Mouse (Mus musculus): ENCODE measurements at regions not wholly inside any gene's neighbourhood (a gene's known extent, or its start where the extent isn't known, plus 50 kb on each side); places are given as distances from the start of the nearest gene placed in this dataset.
A peak's percentile ranks its signal among the peaks of the same experiment; 100 is the strongest.

DNA sequence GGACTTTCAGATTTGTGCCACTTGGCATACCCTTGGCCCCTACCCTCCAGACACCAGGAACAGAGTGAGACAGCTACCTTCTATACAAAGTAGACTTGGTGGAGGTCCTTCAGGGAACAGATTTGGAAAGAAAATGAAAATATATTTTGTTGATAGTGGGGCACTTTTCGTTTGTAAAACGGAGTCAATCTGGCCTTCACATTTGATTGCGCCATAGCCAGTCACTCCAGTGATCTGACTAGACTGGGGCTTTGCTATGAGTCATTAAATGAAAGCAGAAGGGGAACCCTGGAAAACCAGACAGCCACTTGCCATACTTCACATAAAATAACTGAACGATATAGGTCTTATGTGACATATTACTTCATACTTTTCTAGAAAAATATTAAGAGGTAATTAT, 147.5 kb upstream of the Lmo4 start:
- Histone ChIP-seq H3K4me3 (ENCODE audit: low read length) (no peak overlapping the region), H3K9ac (replicated peaks; ENCODE audit: low read length) (no peak overlapping the region), H3K4me1 (ENCODE audit: insufficient read depth, low read length) (no peaks in the 10 kb centered on the region), H3K36me3 (ENCODE audit: insufficient read depth, low read length) (no peaks in the 10 kb centered on the region), H3K9me3 (ENCODE audit: low read length) (no peaks in the 10 kb centered on the region), H3K27ac (no peak overlapping the region), H3K27me3 (ENCODE audit: insufficient read depth, low read length) (no peaks in the 10 kb centered on the region), H3K4me2 (ENCODE audit: low read depth, low read length) (no peak overlapping the region)
- ATAC-seq (no peak), DNase-seq (ENCODE audit: low spot score) (no peak)
- TF ChIP-seq CTCF (IDR thresholded peaks at IDR 0.05; ENCODE audit: low read depth) = no peak
- WGBS = 97% methylated on average over 4 of the region's 4 CpGs

DNA sequence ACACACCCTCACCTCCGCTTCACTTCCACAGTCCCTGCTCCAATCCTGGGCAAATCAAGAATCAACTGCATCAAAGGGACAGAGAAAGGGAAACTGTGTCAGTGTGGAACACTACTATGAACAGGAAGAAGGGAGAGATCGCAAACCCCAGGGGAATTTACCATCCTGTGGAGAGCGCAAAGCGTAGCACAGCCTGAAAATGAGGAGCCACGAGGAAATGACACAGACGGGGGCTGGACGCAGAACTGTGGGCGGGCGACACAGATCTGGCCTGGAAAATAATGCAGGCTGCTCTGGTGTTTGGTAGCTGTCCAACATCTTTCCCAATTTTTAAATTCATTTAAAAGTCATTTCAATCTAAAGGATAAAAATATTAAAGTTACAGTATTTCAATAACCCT, 143.4 kb upstream of the Lmo4 start:
- no peaks in the 10 kb centered on the region for H3K36me3 ChIP-seq (ENCODE audit: insufficient read depth, low read length)
- no peak overlapping the region for H3K4me3 ChIP-seq (ENCODE audit: low read length)
- TF ChIP-seq CTCF (IDR thresholded peaks at IDR 0.05; ENCODE audit: low read depth) = no peak
- H3K27ac ChIP-seq = no peak overlapping the region
- DNase-seq (ENCODE audit: low spot score) = no peak
- H3K4me2 ChIP-seq (ENCODE audit: low read depth, low read length) = no peak overlapping the region
- 0 out of 2 replicates have a peak, but pooled peaks have one; percentile 40 for ATAC-seq
- no peaks in the 10 kb centered on the region for H3K9me3 ChIP-seq (ENCODE audit: low read length)
- no peak overlapping the region for H3K9ac ChIP-seq (replicated peaks; ENCODE audit: low read length)
- H3K27me3 ChIP-seq (ENCODE audit: insufficient read depth, low read length) = no peaks in the 10 kb centered on the region
- 70% methylated on average over 9 of the region's 9 CpGs for WGBS
- no peaks in the 10 kb centered on the region for H3K4me1 ChIP-seq (ENCODE audit: insufficient read depth, low read length)

- no peaks in the 10 kb centered on the region for H3K36me3 ChIP-seq (ENCODE audit: insufficient read depth, low read length)
- H3K9ac ChIP-seq (replicated peaks; ENCODE audit: low read length) = no peak overlapping the region
- no peaks in the 10 kb centered on the region for H3K4me1 ChIP-seq (ENCODE audit: insufficient read depth, low read length)
- no peak overlapping the region for H3K4me2 ChIP-seq (ENCODE audit: low read depth, low read length)
- ATAC-seq = no peak
- H3K27me3 ChIP-seq (ENCODE audit: insufficient read depth, low read length) = no peaks in the 10 kb centered on the region
- no peak for DNase-seq (ENCODE audit: low spot score)
- H3K27ac ChIP-seq = no peak overlapping the region
- TF ChIP-seq CTCF (IDR thresholded peaks at IDR 0.05; ENCODE audit: low read depth) = no peak
- H3K4me3 ChIP-seq (ENCODE audit: low read length) = no peak overlapping the region
- WGBS = 36% methylated on average over 3 of the region's 3 CpGs
- H3K9me3 ChIP-seq (ENCODE audit: low read length) = no peaks in the 10 kb centered on the region
These were observed 130.2 kb upstream of the Lmo4 start for GRCm38 (mm10) chr3:144335237-144335636.

DNA sequence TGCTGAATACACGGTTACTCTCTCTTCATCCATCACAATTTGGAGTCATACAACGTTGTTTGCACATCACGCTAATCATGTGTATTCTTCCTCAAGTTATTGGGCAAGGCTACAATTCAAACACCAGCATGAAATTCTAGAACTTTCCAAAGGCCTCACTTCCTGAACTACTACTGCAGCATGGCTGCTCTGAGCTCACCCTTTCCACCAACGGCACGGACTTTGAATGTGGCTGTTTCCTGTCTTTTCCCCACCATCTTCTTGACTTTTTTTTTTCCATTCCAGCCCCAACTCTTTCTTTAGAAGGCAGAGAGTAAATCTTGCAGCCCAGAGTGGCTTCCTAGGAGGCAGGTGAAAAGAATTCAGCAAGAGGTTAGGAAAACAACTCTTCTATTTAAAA, 129.2 kb upstream of the Lmo4 start:
- no peaks in the 10 kb centered on the region for H3K9me3 ChIP-seq (ENCODE audit: low read length)
- DNase-seq (ENCODE audit: low spot score) (no peak), ATAC-seq (no peak)
- no peaks in the 10 kb centered on the region for H3K4me1 ChIP-seq (ENCODE audit: insufficient read depth, low read length)
- no peaks in the 10 kb centered on the region for H3K27me3 ChIP-seq (ENCODE audit: insufficient read depth, low read length)
- no peak overlapping the region for H3K27ac ChIP-seq
- no peak overlapping the region for H3K4me2 ChIP-seq (ENCODE audit: low read depth, low read length)
- H3K4me3 ChIP-seq (ENCODE audit: low read length) = no peak overlapping the region
- TF ChIP-seq CTCF (IDR thresholded peaks at IDR 0.05; ENCODE audit: low read depth) = no peak
- 87% methylated on average over 5 of the region's 5 CpGs for WGBS
- H3K9ac ChIP-seq (replicated peaks; ENCODE audit: low read length) = no peak overlapping the region
- no peaks in the 10 kb centered on the region for H3K36me3 ChIP-seq (ENCODE audit: insufficient read depth, low read length)

- H3K4me2 ChIP-seq (ENCODE audit: low read depth, low read length) = no peak overlapping the region
- no peak for TF ChIP-seq CTCF (IDR thresholded peaks at IDR 0.05; ENCODE audit: low read depth)
- H3K27me3 ChIP-seq (ENCODE audit: insufficient read depth, low read length) = no peaks in the 10 kb centered on the region
- 11% methylated on average over 5 of the region's 5 CpGs for WGBS
- H3K9me3 ChIP-seq (ENCODE audit: low read length) = no peaks in the 10 kb centered on the region
- DNase-seq (ENCODE audit: low spot score) (peak; percentile 30), ATAC-seq (peak; percentile 46; the same call in 1 of the 2 replicates)
- H3K4me3 ChIP-seq (ENCODE audit: low read length) = no peak overlapping the region
- no peaks in the 10 kb centered on the region for H3K36me3 ChIP-seq (ENCODE audit: insufficient read depth, low read length)
- H3K27ac ChIP-seq = no peak overlapping the region
- no peak overlapping the region for H3K9ac ChIP-seq (replicated peaks; ENCODE audit: low read length)
- H3K4me1 ChIP-seq (ENCODE audit: insufficient read depth, low read length) = no peaks in the 10 kb centered on the region
These were observed 127.3 kb upstream of the Lmo4 start for GRCm38 (mm10) chr3:144332353-144332752.

DNA sequence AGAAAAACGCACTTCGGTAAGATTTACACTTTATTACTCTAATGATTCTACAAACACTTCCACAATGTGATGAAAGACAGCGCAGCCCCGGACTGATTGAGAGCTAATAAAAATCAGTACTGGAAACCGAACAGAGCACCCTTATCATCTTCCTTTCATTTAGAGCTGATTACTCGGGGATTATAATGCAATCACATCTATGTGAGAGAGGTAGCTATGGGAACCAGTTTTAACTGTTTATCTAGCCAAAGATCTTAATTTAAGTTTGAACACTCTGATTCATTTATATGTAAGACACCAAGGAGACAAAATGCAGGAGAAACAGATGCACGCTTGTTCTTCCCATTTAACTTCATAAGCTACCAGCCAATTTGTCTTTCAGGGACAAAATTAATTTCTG, 124.1 kb upstream of the Lmo4 start:
- Histone ChIP-seq H3K36me3 (ENCODE audit: insufficient read depth, low read length) (no peaks in the 10 kb centered on the region), H3K4me1 (ENCODE audit: insufficient read depth, low read length) (no peaks in the 10 kb centered on the region)
- peak; percentile 5 for DNase-seq (ENCODE audit: low spot score)

DNA sequence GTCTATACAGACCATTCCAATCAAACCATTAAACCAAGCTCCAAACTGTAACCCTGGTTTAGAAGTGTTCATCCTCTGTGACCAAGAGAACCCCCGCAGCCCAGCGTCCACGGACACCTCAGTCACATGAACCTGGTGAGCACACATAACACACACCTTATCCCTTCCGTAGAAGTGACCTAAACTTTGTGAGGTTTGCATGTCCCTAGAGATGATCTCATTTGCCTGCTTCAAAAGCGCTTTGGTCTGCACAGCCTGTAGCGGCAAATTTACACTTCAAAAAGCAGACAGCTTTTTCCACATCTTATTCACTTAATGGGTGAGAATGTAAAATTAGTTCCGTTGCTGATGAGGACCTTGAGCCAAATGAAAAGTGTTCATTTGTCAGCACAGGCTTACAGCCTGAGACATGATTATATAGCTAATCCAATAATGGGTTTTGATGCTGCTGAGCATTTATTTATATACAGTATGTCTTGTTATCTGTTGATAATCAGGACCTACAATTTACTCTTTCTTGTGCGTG, 122.3 kb upstream of the Lmo4 start:
- Histone ChIP-seq H3K9ac (replicated peaks; ENCODE audit: low read length) (no peak overlapping the region), H3K4me2 (ENCODE audit: low read depth, low read length) (no peak overlapping the region), H3K27me3 (ENCODE audit: insufficient read depth, low read length) (no peaks in the 10 kb centered on the region), H3K27ac (no peak overlapping the region), H3K9me3 (ENCODE audit: low read length) (no peaks in the 10 kb centered on the region), H3K36me3 (ENCODE audit: insufficient read depth, low read length) (no peaks in the 10 kb centered on the region), H3K4me1 (ENCODE audit: insufficient read depth, low read length) (no peaks in the 10 kb centered on the region), H3K4me3 (ENCODE audit: low read length) (no peak overlapping the region)
- DNase-seq (ENCODE audit: low spot score) (no peak), ATAC-seq (no peak)
- 85% methylated on average over 8 of the region's 8 CpGs for WGBS
- no peak for TF ChIP-seq CTCF (IDR thresholded peaks at IDR 0.05; ENCODE audit: low read depth)

More for the DNA sequence above, 124.1 kb upstream of the Lmo4 start:
- H3K27ac ChIP-seq = no peak overlapping the region
- no peak for TF ChIP-seq CTCF (IDR thresholded peaks at IDR 0.05; ENCODE audit: low read depth)
- H3K27me3 ChIP-seq (ENCODE audit: insufficient read depth, low read length) = no peaks in the 10 kb centered on the region
- no peak overlapping the region for H3K9ac ChIP-seq (replicated peaks; ENCODE audit: low read length)
- no peak overlapping the region for H3K4me3 ChIP-seq (ENCODE audit: low read length)
- H3K4me2 ChIP-seq (ENCODE audit: low read depth, low read length) = no peak overlapping the region
- no peaks in the 10 kb centered on the region for H3K9me3 ChIP-seq (ENCODE audit: low read length)
- WGBS = 71% methylated on average over 7 of the region's 7 CpGs
- ATAC-seq = no peak

Measured in hindbrain, postnatal 0 days (tissue).